Mouse (Mus musculus) heart, embryonic 12.5 days (tissue): Measurements from ENCODE around the gene Map2k2. TPM values are rescaled to one million over a fixed set of nuclear protein-coding genes. Genes with fewer than 3 reads are reported as not detected.
A peak's percentile ranks its signal among the peaks of the same experiment; 100 is the strongest.
"Not testable (repeated sequence)": the region's sequence is repeated elsewhere in the genome, so short reads cannot be mapped to it uniquely, and the experiment has no call there.

Source experiments
- ATAC-seq: fragments of 200-750 bp; cut with Nextera tagmentation; 2 replicates; pipeline ENCODE4 v1.8.0; 2017; ENCODE audit warnings: moderate TSS enrichment, moderate library complexity; ENCODE audit not compliant: insufficient number of reproducible peaks, low FRiP score
- H3K27ac ChIP-seq: fragments of 300-500 bp; sonication (generic); 2 replicates; pipeline ENCODE4 v1.5.1; 2016; ENCODE audit warnings: mild to moderate bottlenecking, moderate library complexity; ENCODE audit not compliant: poor library complexity, severe bottlenecking
- H3K27me3 ChIP-seq: fragments of 300-500 bp; sonication (generic); replicated peaks from 2 replicates; pipeline ENCODE4 v1.6.1; 2016; ENCODE audit warnings: mild to moderate bottlenecking, moderate library complexity
- H3K36me3 ChIP-seq: fragments of 300-500 bp; sonication (generic); 2 replicates; pipeline ENCODE4 v1.6.1; 2016; ENCODE audit warnings: mild to moderate bottlenecking, moderate library complexity
- H3K4me1 ChIP-seq: fragments of 300-500 bp; sonication (generic); replicated peaks from 2 replicates; pipeline ENCODE4 v1.6.1; 2016; ENCODE audit warnings: mild to moderate bottlenecking
- H3K4me2 ChIP-seq: fragments of 300-500 bp; sonication (generic); 2 replicates; pipeline ENCODE4 v1.6.1; 2016; ENCODE audit warnings: mild to moderate bottlenecking, moderate library complexity
- H3K4me3 ChIP-seq: fragments of 300-500 bp; sonication (generic); 2 replicates; pipeline ENCODE4 v1.5.1; 2016; ENCODE audit warnings: mild to moderate bottlenecking
- H3K9ac ChIP-seq: fragments of 300-500 bp; sonication (generic); 2 replicates; pipeline ENCODE4 v1.6.1; 2016; ENCODE audit warnings: mild to moderate bottlenecking, moderate library complexity
- H3K9me3 ChIP-seq: fragments of 300-500 bp; sonication (generic); replicated peaks from 2 replicates; pipeline ENCODE4 v1.6.1; 2016; ENCODE audit warnings: mild to moderate bottlenecking, moderate library complexity
- WGBS: fragments of 180-500 bp; shearing (Covaris S2); methylation state at CpG from one replicate; pipeline ENCODE4 v1.1.7; 2016; 5-methylcytosine and 5-hydroxymethylcytosine counted together
- polyA plus RNA-seq: library from polyadenylated mRNA; unstranded; fragments of >200 nt; fragmentation: Nextera tagmentation; extraction: Ambion mirVana; gene quantifications from 2 replicates; pipeline ENCODE4 v1.2.1, GENCODE M21; 2016

The Map2k2 gene
- polyA plus RNA-seq: 161 and 165 TPM in 2 replicates

DNA sequence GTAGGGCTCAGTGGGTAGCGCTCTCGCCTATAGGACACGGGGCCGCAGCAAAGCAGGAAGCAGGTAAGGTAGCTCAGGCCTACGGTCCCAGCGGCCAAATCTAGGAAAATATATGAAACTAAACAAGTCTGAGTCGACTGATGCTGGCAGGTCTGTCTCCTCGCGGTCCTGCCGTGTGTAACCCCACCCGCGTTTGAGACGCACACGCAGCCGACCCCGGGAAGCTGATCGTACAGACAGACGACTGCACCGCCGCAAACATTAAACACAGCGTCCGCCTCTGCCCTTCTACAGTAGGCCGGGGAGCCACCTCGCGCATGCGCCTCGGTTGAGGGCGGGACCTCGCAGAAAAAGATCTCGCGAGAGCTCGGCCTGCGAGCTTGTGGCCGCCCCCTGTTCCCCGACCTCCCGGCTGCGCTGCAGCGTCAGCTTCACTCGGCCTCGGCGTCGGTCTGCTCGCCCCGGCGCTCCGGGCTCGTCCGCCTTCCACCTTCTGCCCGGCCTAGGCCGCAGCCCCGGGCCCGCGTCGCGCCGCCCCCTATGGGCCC is at the start of gene Map2k2:
Gene Map2k2 (plus strand): TSS at position 351 of the 548 bp plus-strand sequence.
- under 1% methylated on average over 56 of the region's 56 CpGs for WGBS
- peaks cover 26% of the 10 kb centered on the region for H3K36me3 ChIP-seq
- ATAC-seq: peak; percentile 93
- peak within 1 kb of the TSS; percentile 98 for H3K9ac ChIP-seq
- H3K4me3 ChIP-seq: peak within 1 kb of the TSS; percentile 92
- no peaks in the 10 kb centered on the region for H3K27me3 ChIP-seq
- H3K4me1 ChIP-seq: peaks cover 21% of the 10 kb centered on the region
- peak within 1 kb of the TSS; percentile 99 for H3K27ac ChIP-seq
- no peaks in the 10 kb centered on the region for H3K9me3 ChIP-seq
- peak within 1 kb of the TSS; percentile 77 for H3K4me2 ChIP-seq

DNA sequence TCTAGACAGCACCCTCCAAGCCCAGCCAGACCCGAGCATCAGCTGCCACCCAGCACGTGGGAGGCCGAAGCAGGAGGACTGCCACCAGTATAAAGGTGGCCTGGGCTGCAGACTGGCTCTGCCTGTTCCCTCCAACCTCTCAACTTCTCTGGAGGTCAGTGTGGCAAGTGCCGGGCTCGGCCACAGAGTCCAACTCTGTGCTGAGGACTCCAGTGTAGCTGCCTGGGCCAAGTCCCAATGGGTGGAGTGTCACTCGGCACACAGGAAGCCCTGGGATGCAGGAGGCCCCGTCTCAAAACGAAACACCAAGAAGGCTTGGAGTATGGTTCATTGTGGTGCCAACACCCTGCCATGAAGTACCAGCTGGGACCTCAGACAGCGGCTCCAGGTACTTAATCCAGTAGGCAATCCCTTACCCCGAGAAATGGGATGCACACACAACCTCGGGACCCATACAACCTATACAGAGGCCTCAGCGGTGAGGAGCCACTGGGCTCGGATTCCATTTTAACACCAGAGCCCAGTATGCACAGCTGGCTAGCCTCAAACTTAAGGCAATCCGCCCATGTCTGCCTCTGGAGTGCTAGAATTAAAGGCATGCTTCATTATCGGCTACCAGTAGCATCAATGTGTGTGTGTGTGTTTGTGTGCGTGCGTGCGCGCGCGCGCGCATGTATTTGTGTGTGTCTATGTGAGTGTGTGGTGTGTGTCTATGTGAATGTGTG is 48.1 kb upstream of the Map2k2 start:
- Histone ChIP-seq H3K36me3 (peaks cover 9% of the 10 kb centered on the region; the same call in 1 of the 2 replicates), H3K27ac (no peak overlapping the region), H3K4me2 (no peak overlapping the region), H3K4me1 (peaks cover 40% of the 10 kb centered on the region), H3K9ac (peak overlapping the region; percentile 42; the same call in 1 of the 2 replicates), H3K4me3 (no peak overlapping the region), H3K9me3 (no peaks in the 10 kb centered on the region), H3K27me3 (no peaks in the 10 kb centered on the region)
- no peak for ATAC-seq
- 94% methylated on average over 23 of the region's 23 CpGs for WGBS

DNA sequence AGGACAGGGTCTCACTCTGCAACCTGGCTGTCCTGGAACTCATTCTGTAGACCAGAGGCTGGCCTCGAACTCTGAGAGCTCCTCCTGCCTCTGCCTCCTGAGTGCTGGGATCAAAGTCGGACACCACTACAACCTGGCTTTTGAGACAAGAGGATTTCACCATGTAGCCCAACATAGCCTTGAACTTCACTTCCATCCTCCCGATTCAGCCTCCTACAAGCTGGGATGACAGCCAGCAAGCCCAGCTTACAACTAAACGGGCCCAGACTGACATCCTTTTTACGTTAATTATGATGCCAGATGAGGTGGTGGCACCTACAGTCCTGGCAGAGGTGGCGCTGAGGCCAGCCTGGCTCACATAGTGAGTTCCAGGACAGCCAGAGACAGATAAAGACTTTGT is 46.8 kb upstream of the Map2k2 start:
- H3K9ac ChIP-seq: peak overlapping the region; percentile 87
- H3K36me3 ChIP-seq: 0 out of 2 replicates have a peak, but pooled peaks cover under 1% of the 10 kb centered on the region
- 82% methylated on average over 6 of the region's 6 CpGs for WGBS
- H3K9me3 ChIP-seq: no peaks in the 10 kb centered on the region
- H3K27ac ChIP-seq: no peak overlapping the region
- ATAC-seq: no peak
- H3K4me3 ChIP-seq: peak overlapping the region; percentile 90
- H3K4me1 ChIP-seq: peaks cover 40% of the 10 kb centered on the region
- peak overlapping the region; percentile 79 for H3K4me2 ChIP-seq
- no peaks in the 10 kb centered on the region for H3K27me3 ChIP-seq

DNA sequence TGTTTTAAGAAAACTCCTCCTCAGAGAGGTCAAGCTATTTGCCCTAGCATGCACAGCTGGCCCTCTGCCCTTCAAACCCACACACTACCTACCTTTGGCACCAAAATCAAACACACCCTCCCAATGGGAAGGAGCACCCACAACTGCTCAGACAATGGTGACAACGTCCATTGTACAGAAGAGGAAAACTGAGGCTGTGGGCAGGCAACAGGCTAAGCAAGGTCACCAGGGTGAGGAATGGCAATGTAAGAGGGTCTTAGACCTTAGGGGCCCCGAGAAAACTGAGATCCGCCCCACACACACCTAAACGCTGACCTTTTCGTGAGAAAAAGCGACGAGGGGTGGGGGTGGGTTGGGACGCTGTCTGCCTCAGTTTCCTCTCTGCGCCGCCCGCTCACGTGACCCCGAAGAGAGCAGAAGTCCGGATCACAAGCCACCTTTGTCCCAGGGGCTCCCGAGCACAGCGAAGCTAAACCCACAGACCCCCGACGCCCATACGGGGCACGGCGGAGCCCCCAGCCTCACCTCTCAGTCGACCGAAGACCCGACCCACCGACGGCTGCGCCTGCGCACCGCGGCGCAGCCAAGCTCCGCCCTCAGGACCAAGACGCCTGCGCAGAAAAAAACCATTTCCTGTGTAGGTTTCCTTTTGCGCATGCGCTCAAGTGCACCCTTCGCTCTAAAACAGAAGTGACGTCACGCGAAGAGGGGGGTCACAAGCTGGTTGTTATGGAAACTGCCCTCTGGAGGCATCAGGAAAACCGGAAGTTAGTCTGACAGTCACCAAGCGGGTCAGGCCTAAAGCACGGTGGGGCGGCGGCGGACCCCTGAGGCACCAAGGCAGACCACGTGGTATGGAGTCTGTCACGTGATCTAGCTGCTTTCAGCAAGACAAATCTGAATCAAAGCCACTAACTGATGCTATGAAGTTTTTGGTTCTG is 45.8 kb upstream of the Map2k2 start, which contains the start of gene Sgta:
Gene Sgta (minus strand): TSS at position 579 of the 941 bp plus-strand sequence.
- whole genome bisulfite sequencing: under 1% methylated on average over 48 of the region's 48 CpGs
- H3K9ac ChIP-seq: peak within 1 kb of the TSS; percentile 87
- peak; percentile 96 for ATAC-seq
- H3K27ac ChIP-seq: peak within 1 kb of the TSS; percentile 7; the same call in 1 of the 2 replicates
- H3K4me3 ChIP-seq: peak within 1 kb of the TSS; percentile 90
- H3K4me2 ChIP-seq: peak within 1 kb of the TSS; percentile 79
- peaks cover 38% of the 10 kb centered on the region for H3K4me1 ChIP-seq
- no peaks in the 10 kb centered on the region for H3K9me3 ChIP-seq
- H3K36me3 ChIP-seq: no peaks in the 10 kb centered on the region
- H3K27me3 ChIP-seq: no peaks in the 10 kb centered on the region

DNA sequence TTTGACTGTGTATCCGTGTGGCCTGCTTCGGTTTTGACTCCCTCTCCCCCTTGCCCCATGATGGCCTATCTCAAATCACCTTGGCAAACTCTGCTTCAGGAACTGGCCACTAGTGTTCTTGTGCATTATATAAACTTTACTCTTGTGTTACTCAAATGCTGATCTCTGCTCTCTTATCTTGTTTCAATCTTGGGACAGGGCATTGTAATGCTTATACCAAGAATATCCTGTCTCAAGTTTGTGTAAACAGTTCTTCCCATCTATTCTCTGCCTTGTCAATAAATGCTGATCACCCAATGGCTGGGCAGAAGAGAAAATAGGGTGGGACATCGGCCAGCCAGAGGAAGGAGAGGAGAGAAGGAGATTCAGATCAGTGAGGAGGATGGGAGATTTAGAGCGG is 43.0 kb upstream of the Map2k2 start:
- no peaks in the 10 kb centered on the region for H3K27me3 ChIP-seq
- no peaks in the 10 kb centered on the region for H3K9me3 ChIP-seq
- H3K27ac ChIP-seq: no peak overlapping the region
- no peak for ATAC-seq
- H3K4me3 ChIP-seq: no peak overlapping the region
- 59% methylated on average over 4 of the region's 4 CpGs for WGBS
- no peaks in the 10 kb centered on the region for H3K36me3 ChIP-seq
- H3K4me1 ChIP-seq: peaks cover 19% of the 10 kb centered on the region
- no peak overlapping the region for H3K4me2 ChIP-seq
- H3K9ac ChIP-seq: no peak overlapping the region

DNA sequence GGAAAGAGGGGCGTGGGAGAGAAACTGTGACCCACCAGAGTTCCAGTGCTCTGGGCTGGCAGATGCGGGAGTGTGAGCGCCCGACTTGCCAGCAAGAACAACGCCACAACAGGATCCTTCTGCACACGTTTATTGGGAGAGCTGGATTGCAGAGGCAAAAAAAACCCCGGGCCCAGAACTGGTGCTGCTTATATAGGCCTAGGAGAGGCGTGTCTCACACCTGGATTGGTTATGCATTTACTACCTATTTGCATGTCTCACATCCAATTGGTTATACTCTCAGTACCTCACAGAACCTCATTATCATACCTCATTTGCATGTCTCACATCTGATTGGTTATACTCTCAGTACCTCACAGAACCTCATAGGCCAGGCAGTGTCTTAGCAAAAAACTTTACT is 41.2 kb upstream of the Map2k2 start:
- H3K27ac ChIP-seq, H3K27me3 ChIP-seq, H3K9ac ChIP-seq, H3K9me3 ChIP-seq, H3K36me3 ChIP-seq, H3K4me2 ChIP-seq, H3K4me3 ChIP-seq, H3K4me1 ChIP-seq, ATAC-seq: not testable (repeated sequence)
- WGBS: 84% methylated on average over 8 of the region's 8 CpGs

DNA sequence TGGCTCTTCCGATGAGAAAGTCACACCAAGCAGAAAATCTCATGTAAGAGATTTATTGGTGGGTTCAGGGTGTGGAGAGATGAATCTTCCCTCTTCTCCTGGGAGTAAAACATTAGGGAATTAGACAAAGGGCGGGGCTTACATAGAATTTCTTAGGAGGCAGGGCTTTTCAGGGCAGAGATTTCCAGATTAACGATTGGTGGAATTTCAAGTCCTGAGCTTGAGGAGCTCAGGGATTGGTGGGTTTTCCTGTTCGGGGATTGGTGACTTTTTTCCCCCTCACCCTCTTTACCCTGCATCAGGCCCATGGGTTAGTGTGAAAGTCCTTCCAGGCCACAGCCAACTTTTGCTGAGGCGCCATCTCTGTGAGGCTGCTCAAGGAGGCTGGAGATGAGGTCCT is 37.0 kb upstream of the Map2k2 start:
- H3K4me1 ChIP-seq: peaks cover 15% of the 10 kb centered on the region
- H3K36me3 ChIP-seq: peaks cover 10% of the 10 kb centered on the region
- no peak overlapping the region for H3K4me3 ChIP-seq
- H3K27me3 ChIP-seq: no peaks in the 10 kb centered on the region
- H3K27ac ChIP-seq: no peak overlapping the region
- no peak overlapping the region for H3K4me2 ChIP-seq
- no peaks in the 10 kb centered on the region for H3K9me3 ChIP-seq
- 61% methylated on average over 5 of the region's 5 CpGs for WGBS
- ATAC-seq: no peak
- no peak overlapping the region for H3K9ac ChIP-seq

DNA sequence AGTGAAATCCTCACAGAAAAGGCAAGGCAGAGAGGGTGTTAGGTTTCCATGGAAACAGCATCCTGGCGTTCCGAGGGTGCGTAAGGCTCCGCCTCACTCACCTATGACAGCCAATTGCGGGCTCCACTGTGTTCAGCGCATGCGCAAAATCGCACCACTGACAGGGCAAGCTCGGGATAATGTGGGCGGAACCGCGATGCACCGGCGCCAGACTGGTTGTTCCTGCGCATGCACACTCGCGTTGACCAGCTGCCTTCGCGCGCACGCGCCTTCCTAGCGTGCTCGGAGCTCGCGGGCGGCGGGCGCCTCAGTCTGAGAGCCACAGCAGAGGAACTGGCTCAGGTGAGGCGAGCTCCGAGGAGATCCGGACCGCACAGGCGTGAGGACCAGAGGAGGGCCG is 35.9 kb upstream of the Map2k2 start, which contains the start of gene Thop1:
Gene Thop1 (plus strand): TSS at position 200 of the 400 bp plus-strand sequence.
- under 1% methylated on average over 35 of the region's 35 CpGs for WGBS

DNA sequence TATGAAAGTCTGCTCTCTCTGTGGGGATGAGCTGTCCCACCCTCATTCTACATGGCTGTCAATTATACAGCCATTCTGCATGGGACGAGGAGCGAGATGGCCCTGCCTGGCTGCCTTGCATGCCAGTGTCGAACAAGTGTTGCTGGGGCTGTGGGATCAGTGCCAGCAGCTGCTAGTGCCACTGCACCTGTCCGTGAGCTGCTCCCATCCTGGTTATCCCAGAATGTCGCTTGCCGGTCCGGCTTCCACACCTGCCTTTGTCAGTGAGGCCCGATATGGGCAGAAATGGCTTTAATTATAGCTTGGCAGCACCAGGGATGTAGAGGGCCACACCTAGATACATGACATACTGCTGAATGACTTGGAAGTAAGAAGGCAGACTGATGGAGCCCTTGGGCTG is 33.4 kb upstream of the Map2k2 start:
- Histone ChIP-seq H3K9me3 (no peaks in the 10 kb centered on the region), H3K4me1 (peaks cover 15% of the 10 kb centered on the region), H3K36me3 (peaks cover 42% of the 10 kb centered on the region), H3K4me3 (no peak overlapping the region), H3K27me3 (no peaks in the 10 kb centered on the region), H3K9ac (no peak overlapping the region), H3K4me2 (no peak overlapping the region), H3K27ac (no peak overlapping the region)
- ATAC-seq: no peak
- WGBS: 93% methylated on average over 8 of the region's 8 CpGs

More for the DNA sequence above, 35.9 kb upstream of the Map2k2 start, which contains the start of gene Thop1:
- H3K36me3 ChIP-seq: peaks cover 22% of the 10 kb centered on the region
- no peak within 1 kb of the TSS; the same call in 1 of the 2 replicates for H3K27ac ChIP-seq
- H3K4me1 ChIP-seq: peaks cover 15% of the 10 kb centered on the region
- no peaks in the 10 kb centered on the region for H3K9me3 ChIP-seq
- peak within 1 kb of the TSS; percentile 85 for H3K9ac ChIP-seq
- peak within 1 kb of the TSS; percentile 77 for H3K4me2 ChIP-seq
- H3K4me3 ChIP-seq: peak within 1 kb of the TSS; percentile 75
- no peaks in the 10 kb centered on the region for H3K27me3 ChIP-seq
- peak; percentile 95 for ATAC-seq

DNA sequence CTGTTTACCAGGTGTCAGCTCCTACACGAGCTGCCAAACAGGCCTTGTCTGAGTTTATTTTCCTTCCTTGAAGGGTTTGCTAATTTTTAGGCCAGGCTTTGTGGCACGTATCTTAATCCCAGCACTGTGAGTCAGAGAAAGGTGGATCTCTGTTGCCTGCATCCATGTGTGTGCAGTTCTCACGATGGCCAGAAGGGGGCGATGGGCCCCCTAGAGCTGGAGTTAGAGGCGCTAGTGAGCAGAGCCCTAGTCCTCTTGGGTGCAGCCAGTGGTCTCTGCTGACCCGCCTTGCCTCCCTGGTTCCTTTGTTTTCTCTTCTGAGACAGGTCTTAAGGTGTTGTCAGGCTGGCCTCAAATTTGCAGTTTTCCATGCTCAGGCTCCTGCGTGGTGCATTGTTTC is 32.3 kb upstream of the Map2k2 start:
- no peak overlapping the region for H3K9ac ChIP-seq
- no peaks in the 10 kb centered on the region for H3K27me3 ChIP-seq
- H3K4me1 ChIP-seq: peaks cover 15% of the 10 kb centered on the region
- ATAC-seq: no peak
- H3K36me3 ChIP-seq: peaks cover 53% of the 10 kb centered on the region
- H3K4me3 ChIP-seq: no peak overlapping the region
- no peak overlapping the region for H3K4me2 ChIP-seq
- no peak overlapping the region for H3K27ac ChIP-seq
- 67% methylated on average over 7 of the region's 7 CpGs for WGBS
- H3K9me3 ChIP-seq: no peaks in the 10 kb centered on the region

DNA sequence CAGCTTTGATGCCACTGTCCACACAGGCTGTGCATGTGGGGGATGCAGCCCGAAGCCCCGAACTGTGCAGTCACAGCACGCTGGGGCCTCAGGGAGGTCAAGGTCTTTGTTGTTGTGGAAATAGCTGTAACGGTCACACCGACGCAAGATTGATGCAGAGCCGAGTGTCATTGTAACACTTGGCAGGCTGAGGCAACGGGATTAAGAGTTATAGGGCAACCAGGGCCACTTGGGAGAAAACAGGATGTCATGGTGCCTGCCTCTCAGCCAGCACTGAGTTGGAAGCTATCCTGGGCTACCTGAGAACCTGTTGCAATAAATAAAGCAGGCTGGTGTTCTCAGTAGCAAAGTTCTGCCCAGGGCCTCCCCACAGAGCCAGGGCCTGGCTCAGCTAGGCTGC is 30.0 kb upstream of the Map2k2 start:
- WGBS: 86% methylated on average over 8 of the region's 8 CpGs
- H3K9me3 ChIP-seq: no peaks in the 10 kb centered on the region
- peaks cover 4% of the 10 kb centered on the region for H3K4me1 ChIP-seq
- no peak for ATAC-seq
- H3K36me3 ChIP-seq: peaks cover 76% of the 10 kb centered on the region
- no peak overlapping the region for H3K4me3 ChIP-seq
- H3K9ac ChIP-seq: no peak overlapping the region
- no peak overlapping the region for H3K4me2 ChIP-seq
- no peak overlapping the region for H3K27ac ChIP-seq
- H3K27me3 ChIP-seq: no peaks in the 10 kb centered on the region
